Mouse (Mus musculus): Measurements from ENCODE around the gene Kpna2.

GRCm38 (mm10) chr11:106982351-106982750 is 17.0 kb downstream of the Kpna2 start:
- TF ChIP-seq CTCF (IDR thresholded peaks at IDR 0.05; ENCODE audit: low read depth, low read length) (no peak), POLR2A (IDR thresholded peaks at IDR 0.05; ENCODE audit: extremely low read depth, insufficient read depth, low read length) (no peak)

Data from liver, adult 2 months (tissue).